Mouse (Mus musculus): ENCODE measurements around the gene Pak1ip1.

The Pak1ip1 gene

DNA sequence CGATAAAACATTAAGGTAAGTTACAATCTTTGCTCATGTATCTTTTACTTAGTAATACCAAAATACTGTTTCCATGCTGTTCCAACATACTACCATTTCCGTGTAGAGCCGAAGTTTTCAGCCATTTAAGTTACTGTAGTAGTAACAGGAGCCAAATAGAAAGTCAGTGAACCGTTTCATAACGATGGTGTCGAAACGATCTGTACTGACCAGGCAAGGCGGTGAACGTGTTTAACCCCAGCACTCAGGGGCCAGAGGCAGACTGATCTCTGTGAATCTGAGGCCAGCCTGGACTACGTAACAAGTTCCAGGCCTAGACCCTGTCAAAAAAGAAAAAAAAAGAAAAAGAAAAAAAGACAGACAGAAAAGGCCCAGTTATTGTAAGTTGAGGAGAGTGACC, 7.4 kb downstream of the Pak1ip1 start:
- no peak for DNase-seq

DNA sequence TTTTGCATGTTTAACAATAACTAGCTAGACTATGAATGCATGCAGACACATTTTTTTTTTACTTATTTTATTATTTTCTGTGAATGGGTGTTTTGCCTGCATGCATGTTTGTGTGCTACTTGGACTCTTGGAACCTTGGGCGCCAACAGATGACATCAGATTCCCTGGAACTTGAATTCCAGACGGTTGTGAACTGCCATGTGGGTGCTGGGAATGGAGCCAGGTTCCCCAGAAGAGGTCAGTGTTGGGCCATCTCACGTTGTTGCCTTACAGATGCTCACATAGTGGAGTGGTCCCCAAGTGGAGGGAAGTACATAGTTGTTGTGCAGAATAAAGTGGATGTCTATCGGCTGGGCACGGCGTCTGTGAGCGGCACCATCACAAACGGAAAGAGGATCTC, 8.1 kb downstream of the Pak1ip1 start:
- no peak for DNase-seq

GRCm38 (mm10) chr13:41015829-41016634, 15.2 kb downstream of the Pak1ip1 start, which contains the start of gene Tmem14c:
Tmem14c (plus strand) TSS chr13:41016292.
- DNase-seq = peak; percentile 95 to 96

GRCm38 (mm10) chr13:41016797-41017405, 16.1 kb downstream of the Pak1ip1 start:
- DNase-seq = no peak

GRCm38 (mm10) chr13:41017832-41018231, 17.0 kb downstream of the Pak1ip1 start:
- no peak for DNase-seq

DNA sequence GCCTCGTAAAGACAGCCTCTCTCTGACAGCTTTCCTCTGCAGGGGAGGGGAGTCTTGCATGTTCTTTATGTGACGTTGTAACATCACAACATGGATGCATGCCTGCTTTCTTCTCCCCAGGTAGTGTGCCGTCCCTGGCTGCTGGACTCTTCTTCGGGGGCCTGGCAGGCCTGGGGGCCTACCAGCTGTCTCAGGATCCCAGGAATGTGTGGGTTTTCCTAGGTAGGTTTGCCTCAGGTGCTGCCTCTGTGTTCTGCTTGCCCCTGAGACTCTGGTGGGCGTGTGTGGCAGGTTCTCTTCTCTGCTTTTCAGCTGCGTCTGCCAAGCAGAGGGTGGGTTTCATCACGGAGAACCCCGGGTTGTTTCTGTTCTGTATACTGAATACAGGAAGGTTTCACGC, 17.4 kb downstream of the Pak1ip1 start:
- no peak for DNase-seq

GRCm38 (mm10) chr13:41018756-41019591, 18.2 kb downstream of the Pak1ip1 start:
- no peak for DNase-seq

GRCm38 (mm10) chr13:41020494-41020893, 19.7 kb downstream of the Pak1ip1 start:
- DNase-seq = no peak

DNA sequence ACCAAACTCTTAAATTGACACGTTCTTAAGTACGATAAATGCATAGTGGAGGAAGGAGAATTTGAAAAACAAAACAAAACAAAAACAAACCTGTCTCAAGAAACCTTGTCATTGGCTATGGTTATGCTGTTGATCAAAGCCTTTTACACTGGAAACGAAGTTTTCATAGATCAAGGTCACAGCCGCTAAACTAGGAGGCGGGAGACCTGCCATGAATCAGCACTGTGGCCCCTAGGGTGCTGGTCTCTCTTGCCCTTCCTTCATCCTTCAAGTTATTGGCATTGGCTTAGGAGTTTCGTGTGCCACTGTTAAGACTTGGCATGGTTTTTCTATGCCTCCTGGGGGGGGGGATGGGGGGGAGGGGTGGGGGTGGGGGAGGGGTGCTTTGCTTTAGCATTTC, 20.8 kb downstream of the Pak1ip1 start:
- no peak for DNase-seq

- DNase-seq = no peak
These were observed 21.3 kb downstream of the Pak1ip1 start for GRCm38 (mm10) chr13:41022099-41022498.

GRCm38 (mm10) chr13:41030098-41030497, 29.3 kb downstream of the Pak1ip1 start:
- no peak for DNase-seq

- no peak for DNase-seq
These were observed 41.7 kb downstream of the Pak1ip1 start for GRCm38 (mm10) chr13:41042511-41042910.

- no peak for DNase-seq
These were observed 45.1 kb downstream of the Pak1ip1 start for GRCm38 (mm10) chr13:41045901-41046300.

DNA sequence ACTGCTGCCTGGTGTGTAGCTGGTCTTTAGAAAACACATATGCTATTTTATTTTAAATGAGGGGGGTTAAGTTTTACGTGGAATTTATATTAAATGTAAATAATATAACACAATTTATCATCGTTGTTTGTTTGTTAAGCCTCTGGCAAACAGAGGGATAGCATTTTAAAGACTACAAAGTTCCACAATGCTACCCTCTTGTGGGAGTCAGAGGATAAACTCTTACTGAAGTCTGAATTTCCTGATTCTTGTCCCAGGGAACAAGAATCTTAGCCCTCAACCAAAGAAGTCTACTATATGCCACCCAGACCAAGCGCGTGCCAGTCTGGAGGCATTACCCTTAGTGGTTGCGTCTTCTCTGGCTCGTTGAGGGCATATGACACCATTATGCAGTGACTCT, 46.5 kb downstream of the Pak1ip1 start:
- no peak for DNase-seq

DNA sequence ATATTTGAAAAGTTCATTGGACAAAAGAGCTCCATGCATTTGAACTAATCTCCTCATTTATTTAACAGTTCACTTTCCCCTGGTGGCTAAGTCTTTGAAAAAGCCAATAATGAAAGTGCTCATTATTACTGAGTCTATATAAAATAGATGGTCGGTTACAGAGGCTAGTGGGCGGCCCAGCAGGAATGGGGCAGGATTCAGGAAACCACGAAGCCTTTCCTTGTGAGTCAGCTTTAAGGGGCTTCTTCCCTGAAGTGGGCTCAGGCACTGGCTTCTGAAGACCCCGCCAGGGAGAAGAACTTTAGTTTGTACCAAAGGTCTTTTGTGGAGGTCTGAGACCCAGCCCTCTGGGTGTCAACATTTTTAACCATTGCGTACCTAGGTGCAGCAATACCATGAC, 51.1 kb downstream of the Pak1ip1 start:
- no peak for DNase-seq
